Mouse (Mus musculus) adrenal gland, postnatal 25 days (tissue): Measurements from ENCODE around the gene Eif5a2. TPM values are rescaled to one million over a fixed set of nuclear protein-coding genes. Genes with fewer than 3 reads are reported as not detected.
"Not testable (repeated sequence)": the region's sequence is repeated elsewhere in the genome, so short reads cannot be mapped to it uniquely, and the experiment has no call there.

Experiments used
- DNase-seq: peaks from one replicate; pipeline ENCODE4 v3.0.0; 2021; ENCODE audit warnings: mixed read lengths
- long read RNA-seq: library from polyadenylated mRNA; stranded (forward); transcript quantifications from one replicate; pipeline ENCODE4 v2.0.0, GENCODE M21; 2021
- total RNA-seq: library from RNA; stranded (reverse); gene quantifications from 2 replicates; pipeline ENCODE4 v1.2.3, GENCODE M21; 2021

The Eif5a2 gene
- 1.8 and 2.3 TPM in 2 replicates for total RNA-seq
- long read RNA-seq: 0 reads

GRCm38 (mm10) chr3:28780994-28781393 is at the start of gene Eif5a2:
Gene Eif5a2 (plus strand): TSS chr3:28781276.
- DNase-seq: peak; percentile 91

- DNase-seq: no peak
These were observed 46.4 kb upstream of the Eif5a2 start for GRCm38 (mm10) chr3:28734712-28735111.

GRCm38 (mm10) chr3:28736981-28737380 is 44.1 kb upstream of the Eif5a2 start:
- DNase-seq: no peak

- no peak for DNase-seq
These were observed 40.7 kb upstream of the Eif5a2 start for GRCm38 (mm10) chr3:28740353-28740752.

GRCm38 (mm10) chr3:28743251-28743650 is 37.8 kb upstream of the Eif5a2 start:
- no peak for DNase-seq

- peak; percentile 59 for DNase-seq
These were observed 35.1 kb upstream of the Eif5a2 start for GRCm38 (mm10) chr3:28745835-28746483.

GRCm38 (mm10) chr3:28748151-28748550 is 32.9 kb upstream of the Eif5a2 start:
- DNase-seq: no peak

GRCm38 (mm10) chr3:28748956-28749355 is 32.1 kb upstream of the Eif5a2 start:
- no peak for DNase-seq

- DNase-seq: no peak
These were observed 25.6 kb upstream of the Eif5a2 start for GRCm38 (mm10) chr3:28755477-28755876.

- DNase-seq: no peak
These were observed 19.8 kb upstream of the Eif5a2 start for GRCm38 (mm10) chr3:28761225-28761789.

- no peak for DNase-seq
These were observed 14.1 kb upstream of the Eif5a2 start for GRCm38 (mm10) chr3:28766935-28767334.

- DNase-seq: no peak
These were observed 12.9 kb upstream of the Eif5a2 start for GRCm38 (mm10) chr3:28768222-28768621.

GRCm38 (mm10) chr3:28772919-28773318 is 8.2 kb upstream of the Eif5a2 start:
- not testable (repeated sequence) for DNase-seq

- DNase-seq: no peak
These were observed 5.7 kb upstream of the Eif5a2 start for GRCm38 (mm10) chr3:28775361-28775760.

- DNase-seq: no peak
These were observed 5.1 kb upstream of the Eif5a2 start for GRCm38 (mm10) chr3:28775958-28776357.

- no peak for DNase-seq
These were observed 4.6 kb upstream of the Eif5a2 start for GRCm38 (mm10) chr3:28776491-28776890.

- DNase-seq: no peak
These were observed 565 bp upstream of the Eif5a2 start for GRCm38 (mm10) chr3:28780511-28780910.

- DNase-seq: no peak
These were observed 346 bp downstream of the Eif5a2 start for GRCm38 (mm10) chr3:28781422-28781821.

GRCm38 (mm10) chr3:28781848-28782247 is 772 bp downstream of the Eif5a2 start:
- DNase-seq: no peak

- no peak for DNase-seq
These were observed 3.1 kb downstream of the Eif5a2 start for GRCm38 (mm10) chr3:28784176-28784575.

GRCm38 (mm10) chr3:28794835-28795234 is 13.8 kb downstream of the Eif5a2 start:
- no peak for DNase-seq

- DNase-seq: peak; percentile 99
These were observed 24.4 kb downstream of the Eif5a2 start, which contains the start of gene Rpl22l1 for GRCm38 (mm10) chr3:28805301-28806097. Gene Rpl22l1 (plus strand): TSS chr3:28805436.

GRCm38 (mm10) chr3:28808039-28808643 is 27.1 kb downstream of the Eif5a2 start:
- no peak for DNase-seq
